ENCODE assay signal across 11 mouse cellular contexts in genomic region chr16:91770662-91771061, GRCm38 (mm10). TPM values are rescaled to one million over a fixed set of nuclear protein-coding genes. Genes with fewer than 3 reads are reported as not detected.
DNase-seq lines count a peak whose midpoint lies in the region; ATAC-seq lines count a peak whose summit lies in the region.
"Had no signal": no experiment of that assay in that cellular context is flagged by ENCODE, and none has a peak within 500 bp of the region (broad histone marks: within the 10 kb centered on the region; RNA-seq: fewer than 3 reads in every experiment).

No protein-coding gene starts in this region.

- no peak overlapping the region for H3K4me2 ChIP-seq in heart, embryonic 15.5 days
- peak overlapping the region; percentile 31 for H3K4me2 ChIP-seq in forebrain, embryonic 12.5 days
- H3K4me2 ChIP-seq in neural tube, embryonic 15.5 days: peak overlapping the region; percentile 9; the same call in 1 of the 2 replicates
- no peak overlapping the region for H3K4me2 ChIP-seq in kidney, embryonic 14.5 days (replicated peaks; ENCODE audit: low read depth, low read length)

- H3K36me3 ChIP-seq in heart, embryonic 15.5 days: no peaks in the 10 kb centered on the region
- H3K36me3 ChIP-seq in forebrain, embryonic 12.5 days (replicated peaks): no peaks in the 10 kb centered on the region
- no peaks in the 10 kb centered on the region for H3K36me3 ChIP-seq in neural tube, embryonic 15.5 days
- H3K36me3 ChIP-seq in kidney, embryonic 14.5 days (ENCODE audit: control insufficient read depth, insufficient read depth, low read length): no peaks in the 10 kb centered on the region

- H3K27ac ChIP-seq in heart, embryonic 15.5 days: peak overlapping the region; percentile 10
- peak overlapping the region; percentile 69 for H3K27ac ChIP-seq in forebrain, embryonic 12.5 days
- peak overlapping the region; percentile 81 for H3K27ac ChIP-seq in neural tube, embryonic 15.5 days (replicated peaks)
- no peak overlapping the region for H3K27ac ChIP-seq in kidney, embryonic 14.5 days (ENCODE audit: low read depth, low read length)

- H3K9me3 ChIP-seq in heart, embryonic 15.5 days (replicated peaks): no peaks in the 10 kb centered on the region
- no peaks in the 10 kb centered on the region for H3K9me3 ChIP-seq in forebrain, embryonic 12.5 days
- H3K9me3 ChIP-seq in neural tube, embryonic 15.5 days (replicated peaks): no peaks in the 10 kb centered on the region
- no peaks in the 10 kb centered on the region for H3K9me3 ChIP-seq in kidney, embryonic 14.5 days (ENCODE audit: control insufficient read depth, low read length)

- 52% methylated on average over 5 of the region's 5 CpGs for WGBS in heart, embryonic 15.5 days
- 12% methylated on average over 5 of the region's 5 CpGs for WGBS in forebrain, embryonic 12.5 days
- WGBS in neural tube, embryonic 15.5 days: 12% methylated on average over 5 of the region's 5 CpGs
- 77% methylated on average over 5 of the region's 5 CpGs for WGBS in kidney, embryonic 14.5 days

- no peak for ATAC-seq in heart, embryonic 15.5 days (replicated peaks; ENCODE audit: insufficient number of reproducible peaks, insufficient read depth, low FRiP score, low read depth)
- ATAC-seq in forebrain, embryonic 12.5 days (ENCODE audit: low FRiP score): peak; percentile 85
- peak; percentile 79 for ATAC-seq in neural tube, embryonic 15.5 days (ENCODE audit: low FRiP score)
- no peak for ATAC-seq in kidney, embryonic 14.5 days (ENCODE audit: low FRiP score, low TSS enrichment)

- intact Hi-C loops in heart, postnatal 25 days (cut with DNase I): no loop called here

- DNase-seq in heart, postnatal 25 days (ENCODE audit: low spot score): no peak
- peak; percentile 77 for DNase-seq in mesoderm, embryonic 11.5 days (ENCODE audit: low read depth, low spot score)
- no peak for DNase-seq in Muller cell, postnatal 12 days (ENCODE audit: inconsistent ontology term)
- DNase-seq in spleen, postnatal 36 days (ENCODE audit: low spot score in 2 of 2): no peak
- DNase-seq: kidney, postnatal 4 days; lung, adult 2 months; right cerebral cortex, adult 18-20 months had no signal

- H3K27me3 ChIP-seq in heart, embryonic 15.5 days: no peaks in the 10 kb centered on the region
- no peaks in the 10 kb centered on the region for H3K27me3 ChIP-seq in forebrain, embryonic 12.5 days
- H3K27me3 ChIP-seq in neural tube, embryonic 15.5 days (replicated peaks): no peaks in the 10 kb centered on the region
- H3K27me3 ChIP-seq in kidney, embryonic 14.5 days (ENCODE audit: control insufficient read depth, insufficient read depth, low read length): no peaks in the 10 kb centered on the region

- peaks cover 36% of the 10 kb centered on the region for H3K4me1 ChIP-seq in heart, embryonic 15.5 days (replicated peaks)
- H3K4me1 ChIP-seq in forebrain, embryonic 12.5 days: peaks cover 38% of the 10 kb centered on the region
- peaks cover 72% of the 10 kb centered on the region for H3K4me1 ChIP-seq in neural tube, embryonic 15.5 days
- no peaks in the 10 kb centered on the region for H3K4me1 ChIP-seq in kidney, embryonic 14.5 days (ENCODE audit: control insufficient read depth, insufficient read depth, low read length)

- H3K9ac ChIP-seq in heart, embryonic 15.5 days: no peak overlapping the region; the same call in 1 of the 2 replicates
- H3K9ac ChIP-seq in forebrain, embryonic 12.5 days: peak overlapping the region; percentile 21; the same call in 1 of the 2 replicates
- H3K9ac ChIP-seq in neural tube, embryonic 15.5 days (replicated peaks): 0 out of 2 replicates have a peak overlapping the region, but pooled peaks have one; percentile 20
- no peak overlapping the region for H3K9ac ChIP-seq in kidney, embryonic 14.5 days (ENCODE audit: low read depth, low read length)

- no peak overlapping the region for H3K4me3 ChIP-seq in heart, embryonic 15.5 days
- H3K4me3 ChIP-seq in forebrain, embryonic 12.5 days (replicated peaks): no peak overlapping the region
- no peak overlapping the region for H3K4me3 ChIP-seq in neural tube, embryonic 15.5 days (replicated peaks)
- H3K4me3 ChIP-seq in kidney, embryonic 14.5 days (ENCODE audit: low read length): no peak overlapping the region

RNA-seq across cellular contexts. Expression of gene Itsn1, which starts 41.6 kb away (rescaled TPM):
- 17.6 and 22.3 TPM in 2 replicates for polyA plus RNA-seq in heart, embryonic 15.5 days (2015; fragmentation: Nextera tagmentation; extraction: Ambion mirVana)
- total RNA-seq in heart, postnatal 25 days (2021): 10 to 100 TPM; 40.8 to 56.7 TPM
- polyA plus RNA-seq in forebrain, embryonic 12.5 days (2016; fragmentation: Nextera tagmentation; extraction: Ambion mirVana): 65.4 and 71.4 TPM in 2 replicates
- 44.5 and 48.6 TPM in 2 replicates for polyA plus RNA-seq in neural tube, embryonic 15.5 days (2015; fragmentation: Nextera tagmentation; extraction: Ambion mirVana)
- 18.8 and 27.7 TPM in 2 replicates for polyA plus RNA-seq in kidney, embryonic 14.5 days (2014; fragmentation: Nextera tagmentation; extraction: Ambion mirVana)

RNA-seq across cellular contexts. Expression of gene Cryzl1, which starts 41.9 kb away (rescaled TPM):
- polyA plus RNA-seq in heart, embryonic 15.5 days (2015; fragmentation: Nextera tagmentation; extraction: Ambion mirVana): 50.7 and 56.2 TPM in 2 replicates
- total RNA-seq in heart, postnatal 25 days (2021): 10 to 100 TPM; 22.7 to 24.7 TPM
- 76.7 and 79.5 TPM in 2 replicates for polyA plus RNA-seq in forebrain, embryonic 12.5 days (2016; fragmentation: Nextera tagmentation; extraction: Ambion mirVana)
- polyA plus RNA-seq in neural tube, embryonic 15.5 days (2015; fragmentation: Nextera tagmentation; extraction: Ambion mirVana): 98.8 and 113 TPM in 2 replicates
- 77.3 and 82.4 TPM in 2 replicates for polyA plus RNA-seq in kidney, embryonic 14.5 days (2014; fragmentation: Nextera tagmentation; extraction: Ambion mirVana)

Comparison
In these comparisons a context has a peak if more than half of its experiments do, and no peak if none do; other contexts are left out.
1. ATAC-seq: peak in forebrain, embryonic 12.5 days (single experiment) and neural tube, embryonic 15.5 days (single experiment); none in heart, embryonic 15.5 days (single experiment) and kidney, embryonic 14.5 days (single experiment).
2. H3K4me2 ChIP-seq: peak in forebrain, embryonic 12.5 days (single experiment) and neural tube, embryonic 15.5 days (single experiment); none in heart, embryonic 15.5 days (single experiment) and kidney, embryonic 14.5 days (single experiment).
3. H3K9ac ChIP-seq: peak in forebrain, embryonic 12.5 days (single experiment) and neural tube, embryonic 15.5 days (single experiment); none in heart, embryonic 15.5 days (single experiment) and kidney, embryonic 14.5 days (single experiment).